Mouse (Mus musculus) MEL (cell line): ENCODE data around the gene Psors1c2. TPM values are rescaled to one million over a fixed set of nuclear protein-coding genes. Genes with fewer than 3 reads are reported as not detected.

ENCODE experiments used
- DNase-seq: peaks from one replicate; pipeline ENCODE4 v3.0.0; 2011; ENCODE audit warnings: low read depth, low spot score
- H3K27ac ChIP-seq: 2 replicates; pipeline ENCODE4 v1.5.1; 2012; ENCODE audit warnings: low read depth, mild to moderate bottlenecking, control low read depth, low read length, moderate library complexity; ENCODE audit not compliant: control insufficient read depth
- H3K27me3 ChIP-seq, 2 experiments: fragments of 150-350 bp in 1 of 2; sonication (generic) in 1 of 2; 2 replicates each; pipeline ENCODE4 v1.6.1; 2012; ENCODE audit warnings: low read length in 2 of 2, mild to moderate bottlenecking in 2 of 2, improper control_type of control experiment in 1 of 2, moderate library complexity in 1 of 2; ENCODE audit not compliant: insufficient read depth in 2 of 2, control insufficient read depth in 1 of 2
- H3K36me3 ChIP-seq, 2 experiments: 2 replicates each; pipeline ENCODE4 v1.6.1; 2012 to 2014; ENCODE audit warnings: low read length in 2 of 2, improper control_type of control experiment in 1 of 2, inconsistent platforms in 1 of 2, mild to moderate bottlenecking in 1 of 2; ENCODE audit not compliant: insufficient read depth in 2 of 2, control insufficient read depth in 1 of 2
- H3K4me1 ChIP-seq, 2 experiments: fragments of 150-350 bp in 1 of 2; sonication (generic) in 1 of 2; 2 replicates each; pipeline ENCODE4 v1.6.1; 2012; ENCODE audit warnings: low read length in 2 of 2, improper control_type of control experiment in 1 of 2, mild to moderate bottlenecking in 1 of 2; ENCODE audit not compliant: insufficient read depth in 2 of 2, control insufficient read depth in 1 of 2
- H3K4me3 ChIP-seq, 2 experiments: fragments of 150-350 bp in 1 of 2; sonication (generic) in 1 of 2; 2 replicates each; pipeline ENCODE4 v1.5.1; 2012; ENCODE audit warnings: low read depth in 2 of 2, low read length in 2 of 2, mild to moderate bottlenecking in 2 of 2, moderate library complexity in 2 of 2, control low read depth in 1 of 2, improper control_type of control experiment in 1 of 2; ENCODE audit not compliant: control insufficient read depth in 1 of 2, insufficient read depth in 1 of 2
- H3K79me2 ChIP-seq: 2 replicates; pipeline ENCODE4 v1.6.1; 2012; ENCODE audit warnings: mild to moderate bottlenecking, low read length, moderate library complexity; ENCODE audit not compliant: control insufficient read depth, poor library complexity, insufficient read depth
- H3K9ac ChIP-seq: 2 replicates; pipeline ENCODE4 v1.6.1; 2012; ENCODE audit warnings: low read depth, mild to moderate bottlenecking, control low read depth, low read length, moderate library complexity; ENCODE audit not compliant: control insufficient read depth, poor library complexity, severe bottlenecking
- H3K9me3 ChIP-seq: fragments of 150-350 bp; sonication (generic); replicated peaks from 2 replicates; pipeline ENCODE4 v1.6.1; 2012; ENCODE audit warnings: mild to moderate bottlenecking, low read length, improper control_type of control experiment, moderate library complexity; ENCODE audit not compliant: insufficient read depth
- CTCF ChIP-seq, 3 experiments: IDR thresholded peaks in 2 of 3; conservative IDR thresholded peaks in 1 of 3; 2 replicates each; pipeline ENCODE4 v1.5.1; 2011 to 2012; ENCODE audit warnings: low read length in 3 of 3, low read depth in 2 of 3, mild to moderate bottlenecking in 2 of 3, improper control_type of control experiment in 1 of 3, inconsistent platforms in 1 of 3, mixed read lengths in 1 of 3, moderate library complexity in 1 of 3; ENCODE audit not compliant: control insufficient read depth in 1 of 3, insufficient read depth in 1 of 3, poor library complexity in 1 of 3, severe bottlenecking in 1 of 3
- E2F4 ChIP-seq: IDR thresholded peaks from 2 replicates; pipeline ENCODE4 v1.6.1; 2011; ENCODE audit warnings: low read depth, low read length, improper control_type of control experiment, borderline replicate concordance
- EP300 ChIP-seq, 2 experiments: IDR thresholded peaks; 2 replicates each; pipeline ENCODE4 v1.6.1; 2011; ENCODE audit warnings: improper control_type of control experiment in 2 of 2, low read length in 2 of 2, low read depth in 1 of 2, mild to moderate bottlenecking in 1 of 2
- GABPA ChIP-seq: IDR thresholded peaks from 2 replicates; pipeline ENCODE4 v1.6.1; 2012; ENCODE audit warnings: low read depth, mild to moderate bottlenecking, inconsistent platforms, low read length, improper control_type of control experiment, moderate library complexity
- HCFC1 ChIP-seq: IDR thresholded peaks from 2 replicates; pipeline ENCODE4 v1.6.1; 2012; ENCODE audit warnings: low read depth, mild to moderate bottlenecking, inconsistent platforms, low read length, improper control_type of control experiment, moderate library complexity
- JUND ChIP-seq: IDR thresholded peaks from 2 replicates; pipeline ENCODE4 v1.6.1; 2011; ENCODE audit warnings: low read depth, mild to moderate bottlenecking, improper control_type of control experiment, low read length
- KAT2A ChIP-seq: conservative IDR thresholded peaks from 2 replicates; pipeline ENCODE4 v1.6.1; 2012; ENCODE audit warnings: low read depth, low read length, improper control_type of control experiment, inconsistent platforms
- MAFK ChIP-seq: IDR thresholded peaks from 2 replicates; pipeline ENCODE4 v1.6.1; 2011; ENCODE audit warnings: low read depth, mild to moderate bottlenecking, low read length, improper control_type of control experiment, borderline replicate concordance
- MAX ChIP-seq: IDR thresholded peaks from 2 replicates; pipeline ENCODE4 v1.6.1; 2011; ENCODE audit warnings: low read length, improper control_type of control experiment
- MEF2A ChIP-seq: IDR thresholded peaks from 2 replicates; pipeline ENCODE4 v1.6.1; 2014; ENCODE audit warnings: low read depth, mild to moderate bottlenecking, inconsistent platforms, low read length, improper control_type of control experiment; ENCODE audit not compliant: poor library complexity, insufficient replicate concordance, severe bottlenecking; ENCODE audit errors: extremely low read depth
- MXI1 ChIP-seq: IDR thresholded peaks from 2 replicates; pipeline ENCODE4 v1.6.1; 2011; ENCODE audit warnings: mild to moderate bottlenecking, low read depth, low read length, improper control_type of control experiment
- MYB ChIP-seq: IDR thresholded peaks from 2 replicates; pipeline ENCODE4 v1.6.1; 2011; ENCODE audit warnings: mild to moderate bottlenecking, low read depth, low read length, improper control_type of control experiment
- POLR2AphosphoS5 ChIP-seq: IDR thresholded peaks from 2 replicates; pipeline ENCODE4 v1.6.1; 2012; ENCODE audit warnings: low read depth, borderline replicate concordance, mild to moderate bottlenecking, inconsistent platforms, low read length, moderate library complexity, mixed read lengths
- RAD21 ChIP-seq: IDR thresholded peaks from 2 replicates; pipeline ENCODE4 v1.6.1; 2011; ENCODE audit warnings: mild to moderate bottlenecking, low read depth, low read length, improper control_type of control experiment
- RCOR1 ChIP-seq: IDR thresholded peaks from 2 replicates; pipeline ENCODE4 v1.6.1; 2012; ENCODE audit warnings: low read depth, mild to moderate bottlenecking, inconsistent platforms, low read length, improper control_type of control experiment
- SMC3 ChIP-seq: IDR thresholded peaks from 2 replicates; pipeline ENCODE4 v1.6.1; 2011; ENCODE audit warnings: low read depth, low read length, improper control_type of control experiment
- TAL1 ChIP-seq: IDR thresholded peaks from 2 replicates; pipeline ENCODE4 v1.6.1; 2012; ENCODE audit warnings: mild to moderate bottlenecking, inconsistent platforms, low read length, moderate library complexity, mixed read lengths
- TCF12 ChIP-seq: IDR thresholded peaks from 2 replicates; pipeline ENCODE4 v1.6.1; 2014; ENCODE audit warnings: low read depth, mild to moderate bottlenecking, inconsistent platforms, low read length, improper control_type of control experiment, moderate library complexity
- UBTF ChIP-seq: IDR thresholded peaks from 2 replicates; pipeline ENCODE4 v1.6.1; 2012; ENCODE audit warnings: low read depth, mild to moderate bottlenecking, inconsistent platforms, low read length, improper control_type of control experiment, moderate library complexity, borderline replicate concordance; ENCODE audit not compliant: insufficient read depth
- USF1 ChIP-seq: IDR thresholded peaks from 2 replicates; pipeline ENCODE4 v1.6.1; 2014; ENCODE audit warnings: low read depth, mild to moderate bottlenecking, inconsistent platforms, low read length, improper control_type of control experiment, moderate library complexity
- USF2 ChIP-seq, 2 experiments: IDR thresholded peaks; 2 replicates each; pipeline ENCODE4 v1.6.1; 2011 to 2012; ENCODE audit warnings: improper control_type of control experiment in 2 of 2, low read length in 2 of 2, borderline replicate concordance in 1 of 2, inconsistent platforms in 1 of 2, low read depth in 1 of 2, mild to moderate bottlenecking in 1 of 2; ENCODE audit not compliant: insufficient read depth in 1 of 2
- ZKSCAN1 ChIP-seq: IDR thresholded peaks from 2 replicates; pipeline ENCODE4 v1.6.1; 2012; ENCODE audit warnings: low read depth, mild to moderate bottlenecking, inconsistent platforms, low read length, improper control_type of control experiment, moderate library complexity
- ZMIZ1 ChIP-seq: IDR thresholded peaks from 2 replicates; pipeline ENCODE4 v1.6.1; 2012; ENCODE audit warnings: low read depth, mild to moderate bottlenecking, inconsistent platforms, low read length, improper control_type of control experiment, moderate library complexity
- ZNF384 ChIP-seq: IDR thresholded peaks from 2 replicates; pipeline ENCODE4 v1.6.1; 2012; ENCODE audit warnings: low read depth, mild to moderate bottlenecking, inconsistent platforms, low read length, improper control_type of control experiment
- polyA plus RNA-seq, 2 experiments: library from polyadenylated mRNA; stranded (reverse) in 1 of 2; unstranded in 1 of 2; fragments of >175 nt in 1 of 2; fragments of >200 nt in 1 of 2; gene quantifications; 2 replicates each; pipeline versions ENCODE4 v1.2.1 to v1.2.4; 2012; ENCODE audit warnings: low replicate concordance in 2 of 2, low read depth in 1 of 2; ENCODE audit not compliant: insufficient read length in 2 of 2, insufficient read depth in 1 of 2, missing spikeins in 1 of 2
- total RNA-seq: library from RNA; depleted of rRNA; stranded (reverse); fragments of 300-350 nt; gene quantifications from 2 replicates; pipeline ENCODE4 v1.2.3, GENCODE M21; 2012

Gene Psors1c2
- total and polyA plus RNA-seq, 3 experiments, result 0.27 to 1.3 TPM; not detected in 1

DNA sequence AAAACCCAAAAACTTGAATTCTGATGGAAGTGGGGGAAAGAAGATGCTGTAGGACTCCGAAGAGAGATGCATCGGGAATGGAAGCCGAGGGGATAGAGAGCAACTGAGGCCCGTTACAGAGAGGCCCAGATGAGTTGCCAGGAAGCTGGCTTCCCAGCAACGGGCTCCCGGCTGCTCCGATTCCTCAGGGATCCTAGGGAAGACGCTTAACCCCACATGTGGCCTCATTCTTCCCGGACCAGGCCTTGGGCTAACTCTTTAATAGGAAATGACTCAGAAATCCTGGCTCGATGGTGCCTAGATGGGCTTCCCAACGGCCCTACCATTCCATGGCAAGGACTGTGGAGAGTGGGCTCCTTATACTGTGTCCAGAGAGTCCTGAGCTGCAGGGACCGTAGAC is 15.5 kb upstream of the Psors1c2 start:
- H3K9ac ChIP-seq, result peak overlapping the region; percentile 83
- DNase-seq, result peak; percentile 34
- H3K27me3 ChIP-seq, result no peaks in the 10 kb centered on the region
- no peaks in the 10 kb centered on the region for H3K36me3 ChIP-seq
- no peaks in the 10 kb centered on the region for H3K9me3 ChIP-seq
- H3K4me3 ChIP-seq, result peak overlapping the region; percentile 69 to 71
- TF ChIP-seq E2F4 (no peak), JUND (no peak), MAFK (no peak), CTCF (IDR thresholded peaks at IDR 0.05 in 2 of 3, conservative IDR thresholded peaks at IDR 0.05 in 1 of 3; ENCODE audit: control insufficient read depth in 1 of 3, insufficient read depth in 1 of 3, low read depth in 2 of 3, low read length in 3 of 3, poor library complexity in 1 of 3, severe bottlenecking in 1 of 3) (no peak), TAL1 (no peak), GABPA (no peak), POLR2AphosphoS5 (no peak), MAX (no peak), UBTF (no peak), RCOR1 (no peak), USF1 (no peak), HCFC1 (no peak), EP300 (IDR thresholded peaks at IDR 0.05; ENCODE audit: low read depth in 1 of 2, low read length in 2 of 2) (no peak), USF2 (IDR thresholded peaks at IDR 0.05; ENCODE audit: borderline replicate concordance in 1 of 2, insufficient read depth in 1 of 2, low read depth in 1 of 2, low read length in 2 of 2) (no peak), ZMIZ1 (no peak), ZKSCAN1 (no peak), TCF12 (no peak), MXI1 (no peak), ZNF384 (no peak), MEF2A (no peak)
- H3K27ac ChIP-seq, result peak overlapping the region; percentile 17
- peaks cover 2% of the 10 kb centered on the region; the same call in 1 of the 2 replicates for H3K79me2 ChIP-seq
- H3K4me1 ChIP-seq, result peaks cover 0 to 5% of the 10 kb centered on the region in 2 experiments; a peak in 2 of 4 replicates

GRCm38 (mm10) chr17:35524354-35524753 is 8.6 kb upstream of the Psors1c2 start:
- Histone ChIP-seq H3K9ac (no peak overlapping the region), H3K27ac (no peak overlapping the region), H3K27me3 (no peaks in the 10 kb centered on the region), H3K36me3 (no peaks in the 10 kb centered on the region), H3K4me3 (no peak overlapping the region), H3K9me3 (no peaks in the 10 kb centered on the region), H3K4me1 (no peaks in the 10 kb centered on the region), H3K79me2 (no peaks in the 10 kb centered on the region)
- DNase-seq, result no peak
- TF ChIP-seq USF1, result no peak
- TF ChIP-seq TAL1, result no peak
- TF ChIP-seq SMC3, result no peak
- TF ChIP-seq POLR2AphosphoS5, result no peak
- TF ChIP-seq KAT2A, result no peak
- TF ChIP-seq JUND, result no peak
- TF ChIP-seq MYB, result no peak
- no peak for TF ChIP-seq CTCF (IDR thresholded peaks at IDR 0.05 in 2 of 3, conservative IDR thresholded peaks at IDR 0.05 in 1 of 3; ENCODE audit: control insufficient read depth in 1 of 3, insufficient read depth in 1 of 3, low read depth in 2 of 3, low read length in 3 of 3, poor library complexity in 1 of 3, severe bottlenecking in 1 of 3)
- no peak for TF ChIP-seq USF2 (IDR thresholded peaks at IDR 0.05; ENCODE audit: borderline replicate concordance in 1 of 2, insufficient read depth in 1 of 2, low read depth in 1 of 2, low read length in 2 of 2)
- TF ChIP-seq MAX, result no peak
- TF ChIP-seq RAD21, result no peak
